Mouse (Mus musculus) thymus, adult 18-20 months (tissue): ENCODE results near the gene Serpinb9.
"Not testable (repeated sequence)": the region's sequence is repeated elsewhere in the genome, so short reads cannot be mapped to it uniquely, and the experiment has no call there.

Experiments
- DNase-seq, 2 experiments: peaks; one replicate each; pipeline ENCODE4 v3.0.0; 2022; ENCODE audit warnings: mixed read lengths in 2 of 2

Serpinb9 gene

DNA sequence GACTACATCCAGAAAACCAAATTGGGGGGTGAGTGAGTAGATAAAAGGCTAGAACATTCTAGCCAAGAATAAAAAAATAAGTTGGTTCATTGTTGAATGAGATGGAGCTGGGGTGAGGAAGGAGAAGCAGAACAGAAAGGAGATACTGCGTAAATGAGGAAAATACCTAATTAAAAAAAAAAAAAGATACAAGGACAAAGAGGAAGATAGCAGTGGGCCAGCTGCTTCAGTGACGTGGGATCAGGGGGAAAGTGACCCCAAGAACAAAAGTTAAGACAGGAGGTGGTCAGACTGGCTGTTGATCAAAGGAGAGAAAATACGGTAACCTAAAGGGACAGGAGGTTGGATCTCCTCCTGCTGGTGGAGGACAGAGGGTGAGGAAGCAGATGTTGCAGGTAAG, at the start of gene Serpinb9:
Serpinb9 (plus strand) TSS at position 301 of the 400 bp plus-strand sequence.
- DNase-seq, result no peak

DNA sequence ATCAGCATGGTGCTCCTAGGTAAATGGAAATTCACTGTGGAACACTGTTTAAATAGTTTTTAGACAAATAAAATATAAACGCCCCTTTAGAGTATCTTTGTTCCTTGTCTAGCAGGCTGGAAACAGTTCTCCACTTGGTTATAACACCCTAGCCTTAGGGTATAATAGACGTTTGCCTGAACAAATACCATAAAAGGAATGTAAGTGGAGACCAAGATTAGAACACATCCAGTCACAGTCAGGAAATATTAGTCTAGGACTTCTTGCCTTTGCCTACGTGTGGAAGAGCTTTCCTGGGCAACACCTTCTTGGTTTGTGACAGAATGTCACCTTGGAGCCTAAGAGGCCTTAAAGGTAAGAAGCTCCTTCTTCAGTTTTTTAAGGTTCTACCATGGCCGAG, 46.5 kb upstream of the Serpinb9 start:
- DNase-seq, result no peak

DNA sequence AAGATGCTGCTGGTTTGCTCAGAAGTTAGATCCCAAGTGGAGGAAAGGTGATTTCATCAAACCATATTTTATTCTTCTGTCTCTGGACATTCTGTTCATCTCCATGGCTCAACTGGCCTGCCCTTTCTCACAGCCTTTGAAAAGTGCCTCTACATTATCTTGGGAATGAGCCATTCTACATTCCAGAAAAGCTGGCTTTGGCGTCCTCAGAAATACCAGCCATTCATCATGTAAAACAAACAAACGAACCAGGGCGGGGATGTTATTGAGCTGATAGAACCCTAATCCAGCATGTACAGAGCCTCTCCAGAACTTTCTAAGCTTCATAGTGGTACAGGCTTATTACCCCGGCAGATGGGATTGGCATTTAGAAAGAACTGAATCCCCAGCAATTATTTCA, 45.1 kb upstream of the Serpinb9 start:
- DNase-seq, result no peak

DNA sequence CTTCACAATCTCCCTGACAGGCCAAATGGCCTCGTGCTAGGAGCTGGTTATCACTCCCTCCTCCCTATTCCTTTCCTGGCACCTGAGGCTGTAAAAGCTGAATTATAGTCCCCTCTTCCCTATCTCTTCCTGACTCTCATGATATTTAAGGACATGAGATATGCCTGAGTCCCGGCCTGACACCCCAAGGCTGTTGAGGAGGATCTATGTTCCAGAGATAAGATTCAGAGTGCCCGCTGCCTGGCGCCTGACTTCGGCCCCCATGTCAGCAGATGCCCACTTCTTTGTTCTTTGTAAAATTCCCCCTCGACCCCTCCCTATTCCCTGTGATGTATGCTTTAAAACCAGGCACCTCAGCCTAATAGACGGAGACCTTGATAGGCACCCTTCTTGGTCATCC, 44.5 kb upstream of the Serpinb9 start:
- DNase-seq, result not testable (repeated sequence)

DNA sequence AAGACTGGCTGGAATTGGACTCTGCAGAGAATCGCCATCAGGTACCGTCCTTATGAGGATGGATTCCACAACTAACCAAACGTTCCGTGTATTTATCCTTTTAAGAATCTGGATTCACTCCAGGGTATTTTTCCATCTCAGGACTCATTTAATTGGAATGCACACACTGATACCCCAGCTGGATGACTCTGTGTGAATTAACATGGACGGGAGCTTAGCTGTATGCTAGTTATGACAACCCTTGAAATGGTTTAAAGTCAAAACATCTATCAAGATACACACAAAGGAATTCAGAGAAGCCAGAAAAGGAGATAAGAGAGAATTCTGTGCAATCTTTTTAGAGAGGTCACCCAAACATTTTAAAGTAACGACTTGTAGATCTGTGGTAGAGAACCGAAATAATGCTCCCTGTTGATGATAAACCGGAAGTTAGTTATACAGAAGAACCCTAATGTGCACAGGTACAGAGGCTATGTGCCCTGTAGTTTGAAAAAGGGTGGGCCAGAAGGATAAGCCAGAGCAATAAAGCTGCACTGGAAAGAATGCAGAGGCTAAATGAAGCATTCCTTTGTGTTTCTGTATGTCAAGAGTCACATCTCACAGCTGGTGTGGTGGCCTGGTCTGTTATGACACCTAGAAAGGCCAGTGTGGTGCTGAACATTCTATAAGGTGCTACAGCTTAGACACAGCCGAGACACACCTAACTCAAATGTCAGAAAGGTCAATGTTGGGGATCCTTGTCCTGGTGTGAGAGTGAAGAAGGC, 38.9 kb upstream of the Serpinb9 start:
- DNase-seq, result no peak

DNA sequence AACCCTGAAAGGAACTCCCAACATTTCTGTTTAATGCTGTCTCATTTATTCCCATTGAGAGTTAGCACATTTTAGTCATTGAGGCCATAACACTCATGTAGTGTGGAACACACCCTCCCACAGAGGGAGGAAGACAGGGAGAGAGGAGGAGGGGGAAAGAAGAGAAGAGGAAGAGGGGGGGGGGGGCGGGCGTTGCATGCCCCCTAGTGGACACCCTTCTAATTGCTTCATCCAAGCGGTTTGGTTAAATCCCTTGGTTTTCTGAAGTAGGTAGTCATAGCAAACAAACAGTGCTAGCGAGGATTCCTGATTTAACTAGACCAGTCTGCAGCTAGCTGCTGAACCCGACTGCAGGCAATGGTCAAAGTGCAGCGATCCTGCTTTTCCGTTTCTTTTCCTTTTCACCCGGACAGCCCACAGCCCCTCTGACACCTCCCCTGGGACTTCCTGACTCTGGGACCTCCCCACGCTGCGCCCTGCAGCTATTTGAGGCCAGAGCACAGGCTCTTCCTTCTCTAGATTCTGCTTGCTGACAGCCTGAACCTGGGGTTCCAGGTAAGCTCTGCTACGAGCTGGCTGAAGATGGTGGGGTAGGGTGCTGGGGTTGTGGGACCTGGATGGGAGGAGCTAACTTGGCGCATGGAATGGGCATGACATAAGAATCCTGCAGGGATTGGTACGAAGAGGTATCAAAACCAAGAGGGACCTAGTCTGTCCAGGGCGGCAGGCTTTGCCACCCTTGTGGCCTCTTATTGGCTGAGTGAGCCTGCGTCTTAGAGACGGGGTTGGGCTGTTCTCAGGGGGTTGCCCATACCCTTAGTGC, 37.9 kb upstream of the Serpinb9 start, which contains the start of gene Serpinb6b:
Serpinb6b (plus strand) TSS at position 221 of the 823 bp plus-strand sequence.
- peak; percentile 52 to 53 for DNase-seq

DNA sequence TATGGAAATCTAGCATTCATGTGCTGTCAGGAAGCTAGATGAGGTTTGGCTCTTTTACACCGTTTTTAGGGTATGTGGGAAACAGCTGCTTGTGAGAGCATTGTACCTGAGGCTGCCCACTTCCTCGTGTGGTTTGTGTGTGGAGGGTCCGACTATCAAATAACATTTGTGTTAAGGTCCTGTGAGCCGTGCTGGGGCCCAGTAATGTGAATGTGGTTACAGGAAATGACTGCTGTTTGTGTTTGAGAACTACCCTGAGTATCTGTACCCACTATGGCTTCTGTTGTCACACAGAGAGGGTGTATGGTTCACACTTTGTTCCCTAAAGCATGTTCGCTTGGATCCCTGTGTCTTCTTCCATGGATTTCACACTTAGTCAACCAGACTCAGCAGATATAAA, 36.9 kb upstream of the Serpinb9 start:
- DNase-seq, result peak in 1 of 2 experiments; percentile 25

DNA sequence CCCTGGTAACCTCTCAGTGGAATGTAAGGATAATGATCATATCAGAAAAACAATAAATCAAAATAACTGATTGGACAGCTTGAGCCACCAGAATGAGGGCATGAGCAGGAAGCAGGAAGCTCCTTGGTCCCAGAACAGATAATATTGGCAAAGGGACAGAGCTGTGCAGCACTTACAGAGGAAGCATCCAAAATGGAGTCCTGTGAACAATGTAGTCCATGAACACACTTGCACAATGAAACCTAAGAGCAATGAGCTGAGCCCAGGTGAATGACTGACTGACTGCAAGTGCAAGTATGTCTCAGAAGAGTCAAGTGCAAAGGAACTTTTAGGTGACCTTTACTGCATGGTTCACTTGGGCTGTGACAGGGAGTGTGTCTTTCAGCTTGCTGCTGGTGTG, 35.8 kb upstream of the Serpinb9 start:
- DNase-seq, result no peak

DNA sequence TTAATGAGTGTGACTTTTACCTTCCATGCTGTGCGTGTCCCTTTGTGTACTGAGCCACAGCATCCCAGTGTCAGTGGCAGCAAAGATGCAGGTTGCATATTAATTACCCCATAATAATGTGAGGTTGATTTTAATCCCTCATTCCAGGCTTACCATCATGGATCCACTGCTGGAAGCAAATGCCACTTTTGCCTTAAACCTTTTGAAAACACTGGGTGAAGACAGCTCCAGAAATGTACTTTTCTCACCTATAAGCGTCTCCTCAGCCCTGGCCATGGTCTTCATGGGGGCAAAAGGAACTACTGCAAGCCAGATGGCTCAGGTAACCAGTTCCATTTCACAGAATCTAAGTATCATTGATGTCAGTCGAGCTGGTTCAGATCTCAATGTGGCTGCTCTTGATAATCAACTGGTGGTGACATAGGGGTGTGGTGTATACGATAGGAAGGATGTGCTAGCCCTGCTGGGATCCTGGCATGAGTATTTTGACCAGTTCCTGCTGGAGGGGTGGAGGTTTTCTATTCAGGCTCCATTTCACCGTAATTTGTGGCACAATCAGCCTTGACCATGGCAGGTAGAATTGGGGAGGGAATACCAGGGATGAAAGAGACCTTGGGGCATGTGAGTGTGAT, 34.6 kb upstream of the Serpinb9 start:
- DNase-seq, result no peak

DNA sequence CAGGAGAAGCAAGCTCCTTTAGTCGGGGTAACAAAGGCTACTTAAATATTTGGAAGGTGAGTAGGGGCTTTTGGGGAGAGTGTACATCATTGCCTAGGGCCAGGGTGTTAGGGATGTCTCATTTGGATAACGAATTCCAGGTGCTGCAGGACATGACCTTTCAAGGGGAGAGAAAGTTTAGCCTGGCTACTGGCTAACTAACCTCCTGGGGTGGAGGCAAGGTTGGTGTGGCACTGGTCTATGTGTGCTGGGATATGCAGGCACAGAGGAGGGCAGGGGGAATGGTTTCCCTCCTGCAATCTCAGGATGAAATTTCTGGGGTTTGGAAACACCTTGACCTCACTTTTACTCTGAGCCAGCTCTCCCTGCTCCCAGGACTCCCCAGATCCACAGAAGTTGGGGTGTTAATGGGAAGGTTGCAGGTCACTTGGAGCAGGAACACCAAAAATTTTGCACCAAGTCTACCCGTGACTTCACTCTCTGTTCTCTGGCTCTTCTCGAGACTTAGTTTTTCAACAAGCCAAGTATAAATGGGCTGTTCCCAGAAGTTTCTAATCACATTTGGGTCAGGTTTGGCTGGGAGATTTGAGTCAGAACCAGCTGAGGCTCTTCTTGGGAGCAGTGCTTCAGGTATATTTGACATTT, 33.9 kb upstream of the Serpinb9 start:
- no peak for DNase-seq

DNA sequence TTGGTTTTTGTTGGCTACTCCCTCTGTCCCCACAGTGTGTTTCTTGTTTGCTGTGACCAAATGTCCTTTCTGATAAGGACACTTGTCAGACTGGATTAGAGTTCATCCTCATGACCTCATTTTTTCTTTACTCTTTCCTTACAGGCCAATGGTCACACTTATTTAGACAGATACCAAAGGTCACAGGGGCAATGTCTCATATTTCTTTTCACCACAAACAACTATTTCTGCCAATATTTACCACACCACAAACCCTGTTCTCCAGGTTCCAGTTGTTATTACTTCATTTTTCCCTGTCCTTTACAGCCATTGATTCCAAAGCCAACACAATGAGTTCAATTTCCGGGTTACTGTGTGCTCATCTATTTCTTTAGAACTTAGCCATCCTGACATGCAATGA, 33.4 kb upstream of the Serpinb9 start:
- DNase-seq, result no peak

DNA sequence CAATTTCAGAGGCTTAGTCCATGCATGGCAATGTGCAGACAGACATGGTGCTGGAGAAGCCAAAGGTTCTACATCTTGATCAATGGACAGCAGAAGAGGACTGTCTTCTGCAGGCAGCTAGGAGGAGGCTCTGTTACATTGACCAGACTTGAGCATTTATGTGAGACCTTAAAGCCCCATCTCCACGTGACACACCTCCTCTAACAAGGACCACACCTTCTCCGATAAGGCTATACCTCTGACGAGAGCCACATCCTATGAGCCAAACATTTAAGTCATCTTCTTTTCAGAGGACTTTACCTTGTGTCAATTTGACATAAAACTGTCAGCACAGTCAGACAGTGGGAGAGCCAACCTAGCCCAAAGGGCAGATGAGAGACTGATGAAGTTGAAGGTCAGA, 32.3 kb upstream of the Serpinb9 start:
- no peak for DNase-seq

DNA sequence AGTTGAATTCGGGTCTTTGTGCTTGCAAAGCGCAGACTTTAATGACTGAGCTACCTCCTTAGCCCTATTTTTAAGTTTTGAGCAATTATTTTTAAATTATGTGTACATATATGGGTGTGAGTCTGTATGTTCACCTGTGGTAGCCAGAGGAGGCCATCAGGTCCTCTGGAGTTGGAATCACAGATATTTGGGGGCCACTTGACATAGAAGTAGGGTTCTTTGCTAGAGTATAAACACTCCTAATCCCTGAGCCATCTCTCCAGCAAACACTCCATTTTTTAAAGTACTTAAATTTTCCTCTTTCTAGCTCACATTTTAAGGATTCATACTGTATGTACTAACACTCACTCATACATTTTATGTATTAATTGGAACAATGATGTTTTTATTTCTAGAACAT, 28.8 kb upstream of the Serpinb9 start:
- no peak for DNase-seq

DNA sequence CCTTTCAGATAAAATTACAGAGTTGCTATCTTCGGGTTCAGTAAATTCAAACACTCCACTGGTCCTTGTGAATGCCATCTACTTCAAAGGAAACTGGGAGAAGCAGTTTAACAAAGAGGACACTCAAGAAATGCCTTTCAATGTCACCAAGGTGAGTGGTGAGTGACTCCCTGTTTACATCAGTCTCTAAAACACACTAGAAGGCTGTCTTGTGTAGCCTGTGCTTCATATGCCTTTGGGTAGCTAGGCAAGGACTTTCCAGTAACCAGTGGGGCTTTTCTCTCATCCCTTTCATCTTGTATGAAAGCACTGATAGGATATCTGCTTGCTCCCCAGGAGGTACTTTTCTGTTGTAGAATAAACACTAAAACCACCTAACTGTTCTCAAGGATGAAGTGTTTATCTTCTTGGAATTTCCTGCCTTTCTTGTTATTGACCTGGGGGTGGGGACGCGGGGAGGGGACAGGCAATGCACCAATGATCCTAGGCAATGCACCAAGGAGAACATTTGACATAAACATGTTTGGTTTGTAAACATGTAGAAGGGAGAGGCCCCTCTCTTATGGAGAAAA, 28.1 kb upstream of the Serpinb9 start:
- DNase-seq, result no peak

DNA sequence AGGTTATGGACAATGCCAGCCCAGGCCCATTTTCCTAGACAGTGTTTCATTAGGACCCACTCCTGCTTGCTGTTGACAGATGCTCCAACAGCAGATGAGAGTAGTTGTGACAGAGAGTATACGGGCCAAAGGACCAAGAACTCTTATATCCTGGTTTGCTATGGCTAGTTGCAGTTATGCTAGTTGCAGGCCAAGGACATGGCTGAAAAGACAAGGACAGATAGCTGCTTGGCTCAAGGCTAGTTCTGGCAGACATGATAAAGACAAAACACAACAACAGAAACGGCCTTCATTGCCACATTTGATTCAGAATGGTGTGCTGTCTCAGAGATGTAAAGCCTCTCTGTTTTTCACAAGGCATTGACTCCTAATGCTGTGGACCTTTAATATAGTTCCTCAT, 27.3 kb upstream of the Serpinb9 start:
- no peak for DNase-seq

DNA sequence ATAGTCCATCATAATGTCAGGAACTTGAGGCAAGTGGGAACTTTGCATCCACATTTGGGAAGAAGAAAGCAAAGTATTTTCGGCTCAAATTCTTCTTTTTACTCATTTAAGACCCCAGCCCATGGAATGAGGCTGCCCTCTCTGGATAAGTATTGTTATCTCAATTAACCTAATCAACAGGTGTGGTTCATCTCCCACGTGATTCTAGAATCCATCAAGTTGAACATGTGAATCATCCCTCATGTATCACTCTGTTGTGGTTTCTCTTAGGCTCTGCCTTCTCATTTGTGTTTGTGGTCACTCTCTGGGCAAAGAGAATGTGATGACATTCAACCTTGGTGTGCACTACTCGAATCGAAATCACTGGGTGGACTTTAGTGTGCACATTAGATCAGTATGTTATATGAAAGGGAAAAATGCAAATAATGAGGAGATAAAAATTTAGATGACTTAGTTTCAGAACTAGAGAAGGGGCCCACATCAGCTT, 20.5 kb upstream of the Serpinb9 start:
- no peak for DNase-seq

DNA sequence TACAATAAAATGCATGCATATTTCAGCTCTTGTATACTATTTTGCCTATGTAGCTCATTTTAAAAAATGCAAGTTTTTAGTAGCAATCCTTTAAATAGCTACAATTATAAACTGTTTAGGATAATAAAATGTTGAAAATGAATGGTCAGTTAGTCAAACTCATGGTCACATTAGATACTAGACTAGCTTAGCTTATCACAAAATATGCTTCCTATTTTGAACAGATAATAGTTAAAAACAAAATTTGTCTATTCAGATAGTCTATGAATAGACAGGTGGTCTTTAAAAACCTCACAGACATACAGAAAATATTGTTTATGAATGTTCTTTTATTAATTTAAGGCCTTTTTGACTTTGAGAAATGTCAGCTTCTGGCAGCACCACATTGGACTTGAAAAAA, 16.8 kb upstream of the Serpinb9 start:
- DNase-seq, result no peak

DNA sequence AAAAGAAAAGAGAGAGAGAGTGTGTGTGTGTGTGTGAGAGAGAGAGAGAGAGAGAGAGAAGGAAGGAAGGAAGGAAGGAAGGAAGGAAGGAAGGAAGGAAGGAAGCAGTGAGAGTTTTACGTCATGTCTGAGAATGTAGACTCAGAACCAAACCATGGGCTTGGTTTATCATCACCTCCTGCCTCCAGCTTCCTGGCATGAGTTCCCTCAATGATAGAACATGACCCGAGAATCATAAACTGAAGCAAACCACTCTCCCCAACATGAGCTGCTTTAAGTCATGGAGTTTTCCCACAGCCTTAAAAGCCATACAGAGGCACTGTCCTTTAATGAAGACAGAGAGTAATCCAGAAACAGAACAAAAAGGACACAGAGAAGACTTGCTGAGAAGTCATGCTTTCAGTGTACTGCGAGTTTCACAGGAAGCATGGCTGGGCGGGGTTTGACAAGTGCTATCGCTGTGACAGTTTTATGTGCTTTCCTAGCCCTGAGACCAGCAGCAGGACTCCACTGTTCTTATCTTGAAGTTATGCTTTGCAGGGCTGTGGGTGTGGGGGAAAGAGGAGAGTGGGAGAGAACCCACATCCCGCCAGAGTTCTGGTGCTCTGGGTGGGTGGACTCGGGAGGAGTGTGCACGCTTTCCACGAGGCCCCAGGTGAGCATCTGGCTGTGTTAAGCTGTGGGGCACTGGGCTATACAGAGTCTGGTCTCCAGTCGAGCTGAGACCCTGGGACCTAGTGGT, 9.7 kb upstream of the Serpinb9 start:
- no peak for DNase-seq

DNA sequence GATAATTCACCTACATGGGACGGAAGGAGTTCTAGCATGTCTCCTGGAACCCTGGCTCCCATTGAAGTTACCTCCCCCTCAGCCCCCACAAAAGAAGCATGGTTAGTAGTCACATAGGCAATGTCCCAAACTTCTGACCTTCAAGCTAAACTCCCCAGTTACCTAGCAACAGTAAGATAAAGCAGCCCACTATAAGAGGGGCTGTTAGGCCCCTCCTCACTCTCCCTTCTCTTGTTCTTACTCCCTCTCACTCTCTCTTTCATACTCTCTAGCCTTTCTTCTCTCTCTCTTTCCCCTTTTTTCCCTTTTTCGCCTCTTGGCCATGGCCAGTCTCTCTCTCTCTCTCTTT, 9.2 kb upstream of the Serpinb9 start:
- DNase-seq, result no peak

DNA sequence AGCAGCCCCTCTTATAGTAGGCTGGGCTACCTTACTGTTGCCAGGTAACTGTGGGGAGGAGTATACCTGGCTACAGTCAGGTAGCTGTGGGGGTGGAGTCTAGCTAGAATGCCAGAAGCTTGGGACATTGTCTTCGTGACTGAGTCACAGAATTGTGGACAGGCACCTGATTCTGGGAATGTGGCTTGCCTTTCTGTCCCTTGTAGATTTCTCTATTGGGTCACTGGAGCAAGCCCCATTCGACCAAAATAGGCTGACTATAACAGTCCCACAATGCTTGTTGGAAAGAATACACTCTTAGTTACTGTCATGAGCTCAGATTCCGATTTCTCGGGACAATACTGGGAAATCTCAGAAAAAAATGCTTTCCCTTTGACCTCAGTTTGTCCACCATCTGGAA, 8.0 kb upstream of the Serpinb9 start:
- DNase-seq, result no peak

DNA sequence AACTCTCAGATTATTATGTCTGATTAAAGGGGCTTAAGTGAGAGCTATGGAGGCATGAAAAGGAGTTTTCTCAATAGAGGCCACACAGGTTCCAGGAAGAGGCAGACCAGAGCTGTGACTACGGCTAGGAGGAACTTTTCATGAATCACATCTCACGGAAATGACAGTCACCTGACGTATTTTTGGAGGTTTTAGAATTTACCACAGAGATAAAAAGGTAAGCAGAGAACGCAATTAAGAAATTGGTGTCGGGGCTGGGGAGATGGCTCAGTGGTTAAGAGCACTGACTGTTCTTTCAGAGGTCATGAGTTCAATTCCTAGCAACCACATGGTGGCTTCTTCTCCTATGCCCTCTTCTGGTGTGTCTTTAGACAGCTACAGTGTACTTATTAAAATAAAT, 1.7 kb upstream of the Serpinb9 start:
- DNase-seq, result no peak
